Mouse (Mus musculus) limb, embryonic 15.5 days (tissue): ENCODE data around the gene Slc16a10. TPM values are rescaled to one million over a fixed set of nuclear protein-coding genes. Genes with fewer than 3 reads are reported as not detected.

Experiments used
- ATAC-seq: fragments of 200-750 bp; cut with Nextera tagmentation; 2 replicates; pipeline ENCODE4 v1.8.0; 2017; ENCODE audit warnings: low read depth, moderate TSS enrichment; ENCODE audit not compliant: insufficient number of reproducible peaks, low FRiP score, low TSS enrichment
- H3K27ac ChIP-seq: fragments of 300-500 bp; sonication (generic); 2 replicates; pipeline ENCODE4 v1.5.1; 2015; ENCODE audit warnings: moderate library complexity, mild to moderate bottlenecking, inconsistent platforms
- H3K27me3 ChIP-seq: fragments of 300-500 bp; sonication (generic); 2 replicates; pipeline ENCODE4 v1.6.1; 2015; ENCODE audit warnings: inconsistent platforms
- H3K36me3 ChIP-seq: fragments of 300-500 bp; sonication (generic); 2 replicates; pipeline ENCODE4 v1.6.1; 2015; ENCODE audit warnings: inconsistent platforms
- H3K4me1 ChIP-seq: fragments of 300-500 bp; sonication (generic); 2 replicates; pipeline ENCODE4 v1.6.1; 2015; ENCODE audit warnings: inconsistent platforms
- H3K4me2 ChIP-seq: fragments of 300-500 bp; sonication (generic); 2 replicates; pipeline ENCODE4 v1.6.1; 2015; ENCODE audit warnings: mild to moderate bottlenecking, inconsistent platforms
- H3K4me3 ChIP-seq: fragments of 300-500 bp; sonication (generic); 2 replicates; pipeline ENCODE4 v1.5.1; 2015; ENCODE audit warnings: mild to moderate bottlenecking, inconsistent platforms
- H3K9ac ChIP-seq: fragments of 300-500 bp; sonication (generic); 2 replicates; pipeline ENCODE4 v1.6.1; 2015; ENCODE audit warnings: inconsistent platforms
- H3K9me3 ChIP-seq: fragments of 300-500 bp; sonication (generic); 2 replicates; pipeline ENCODE4 v1.6.1; 2016; ENCODE audit warnings: inconsistent platforms
- WGBS: fragments of 180-500 bp; shearing (Covaris S2); methylation state at CpG from one replicate; pipeline ENCODE4 v1.1.7; 2015; 5-methylcytosine and 5-hydroxymethylcytosine counted together
- polyA plus RNA-seq: library from polyadenylated mRNA; unstranded; fragments of >200 nt; fragmentation: Nextera tagmentation; extraction: Ambion mirVana; gene quantifications from 2 replicates; pipeline ENCODE4 v1.2.1, GENCODE M21; 2015

Gene Slc16a10
- polyA plus RNA-seq, 1 experiment from 2014 or later, result 7.3 TPM

DNA sequence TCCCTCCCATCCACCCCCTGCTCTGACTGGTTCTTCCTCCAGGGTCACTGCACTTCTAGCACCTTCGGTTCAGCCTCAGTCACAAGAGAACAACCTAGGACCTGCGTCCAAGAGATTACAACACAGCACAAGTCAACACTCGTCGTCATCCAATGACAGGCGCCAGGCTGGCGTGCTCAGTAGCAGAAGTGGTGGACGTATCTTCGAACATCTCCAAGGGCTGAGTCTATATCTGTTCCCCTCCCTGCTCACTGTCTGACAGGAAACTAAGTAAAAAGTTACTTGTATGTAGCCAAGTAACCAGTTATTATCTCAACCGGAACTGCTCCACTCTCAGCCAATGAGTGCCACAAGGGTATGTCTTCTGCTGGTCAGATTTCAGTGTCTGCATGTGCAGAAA is 16.9 kb downstream of the Slc16a10 start:
- Histone ChIP-seq H3K9ac (no peak overlapping the region), H3K27me3 (no peaks in the 10 kb centered on the region), H3K4me2 (no peak overlapping the region), H3K4me3 (no peak overlapping the region), H3K36me3 (no peaks in the 10 kb centered on the region), H3K27ac (no peak overlapping the region), H3K4me1 (no peaks in the 10 kb centered on the region), H3K9me3 (no peaks in the 10 kb centered on the region)
- 82% methylated on average over 9 of the region's 9 CpGs for WGBS
- ATAC-seq, result no peak

DNA sequence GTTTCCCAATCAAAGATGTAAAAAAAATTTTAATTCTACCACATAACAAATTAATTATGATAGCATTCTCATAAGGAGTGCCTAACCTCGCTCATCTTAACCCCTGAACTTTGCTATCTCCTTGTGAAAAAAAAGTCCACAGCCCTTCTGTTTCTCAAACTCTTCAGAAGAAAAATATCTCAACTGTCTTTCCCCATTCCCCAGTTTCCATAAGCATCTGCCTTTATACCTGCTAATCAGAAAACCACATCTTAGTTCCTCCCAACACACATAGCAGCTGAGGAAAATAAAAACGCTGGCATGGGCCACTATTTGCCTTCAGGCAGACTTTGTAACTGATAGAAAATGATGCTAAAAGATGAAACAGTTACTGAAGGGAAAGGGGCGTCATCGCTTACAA is 17.5 kb downstream of the Slc16a10 start:
- no peak overlapping the region for H3K4me2 ChIP-seq
- no peaks in the 10 kb centered on the region for H3K36me3 ChIP-seq
- WGBS, result 68% methylated on average over 4 of the region's 4 CpGs
- no peak for ATAC-seq
- H3K4me1 ChIP-seq, result no peaks in the 10 kb centered on the region
- no peaks in the 10 kb centered on the region for H3K27me3 ChIP-seq
- no peak overlapping the region for H3K27ac ChIP-seq
- H3K9me3 ChIP-seq, result no peaks in the 10 kb centered on the region
- no peak overlapping the region for H3K4me3 ChIP-seq
- H3K9ac ChIP-seq, result no peak overlapping the region

GRCm38 (mm10) chr10:40124096-40124495 is 18.0 kb downstream of the Slc16a10 start:
- H3K27ac ChIP-seq, result no peak overlapping the region
- H3K36me3 ChIP-seq, result no peaks in the 10 kb centered on the region
- H3K27me3 ChIP-seq, result no peaks in the 10 kb centered on the region
- no peak overlapping the region for H3K4me3 ChIP-seq
- no peak overlapping the region for H3K9ac ChIP-seq
- ATAC-seq, result no peak
- H3K4me1 ChIP-seq, result no peaks in the 10 kb centered on the region
- no peak overlapping the region for H3K4me2 ChIP-seq
- 86% methylated on average over 2 of the region's 2 CpGs for WGBS
- H3K9me3 ChIP-seq, result no peaks in the 10 kb centered on the region

DNA sequence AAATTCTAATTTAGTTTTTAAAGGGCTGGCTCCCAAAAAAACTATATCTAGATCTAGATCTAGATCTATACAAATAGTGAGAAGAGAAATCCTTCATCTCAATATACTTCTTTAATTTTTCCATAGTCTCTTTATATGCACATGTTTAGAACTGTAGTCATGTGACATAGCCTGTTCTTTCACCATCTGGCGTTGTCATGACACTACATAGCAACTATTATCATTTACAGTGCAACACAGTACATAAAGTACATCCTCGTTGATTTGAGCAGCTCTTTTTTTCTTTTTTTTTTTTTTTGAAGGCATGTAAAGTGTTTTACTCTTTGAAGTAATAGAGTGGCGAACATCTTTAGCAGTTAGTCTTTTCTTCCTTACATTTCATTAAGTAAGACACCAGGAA is 22.6 kb downstream of the Slc16a10 start:
- Histone ChIP-seq H3K9me3 (no peaks in the 10 kb centered on the region), H3K4me2 (no peak overlapping the region), H3K27me3 (no peaks in the 10 kb centered on the region), H3K4me1 (no peaks in the 10 kb centered on the region), H3K27ac (no peak overlapping the region), H3K36me3 (no peaks in the 10 kb centered on the region), H3K4me3 (no peak overlapping the region), H3K9ac (no peak overlapping the region)
- ATAC-seq, result no peak
- 76% methylated on average over 3 of the region's 3 CpGs for WGBS

- no peak for ATAC-seq
- H3K4me1 ChIP-seq, result no peaks in the 10 kb centered on the region
- no peaks in the 10 kb centered on the region for H3K36me3 ChIP-seq
- H3K27ac ChIP-seq, result no peak overlapping the region
- WGBS, result 80% methylated on average over 5 of the region's 5 CpGs
- no peaks in the 10 kb centered on the region for H3K9me3 ChIP-seq
- H3K4me2 ChIP-seq, result no peak overlapping the region
- no peaks in the 10 kb centered on the region for H3K27me3 ChIP-seq
- H3K9ac ChIP-seq, result no peak overlapping the region
- no peak overlapping the region for H3K4me3 ChIP-seq
Observed at GRCm38 (mm10) chr10:40118743-40119387, 23.2 kb downstream of the Slc16a10 start.

DNA sequence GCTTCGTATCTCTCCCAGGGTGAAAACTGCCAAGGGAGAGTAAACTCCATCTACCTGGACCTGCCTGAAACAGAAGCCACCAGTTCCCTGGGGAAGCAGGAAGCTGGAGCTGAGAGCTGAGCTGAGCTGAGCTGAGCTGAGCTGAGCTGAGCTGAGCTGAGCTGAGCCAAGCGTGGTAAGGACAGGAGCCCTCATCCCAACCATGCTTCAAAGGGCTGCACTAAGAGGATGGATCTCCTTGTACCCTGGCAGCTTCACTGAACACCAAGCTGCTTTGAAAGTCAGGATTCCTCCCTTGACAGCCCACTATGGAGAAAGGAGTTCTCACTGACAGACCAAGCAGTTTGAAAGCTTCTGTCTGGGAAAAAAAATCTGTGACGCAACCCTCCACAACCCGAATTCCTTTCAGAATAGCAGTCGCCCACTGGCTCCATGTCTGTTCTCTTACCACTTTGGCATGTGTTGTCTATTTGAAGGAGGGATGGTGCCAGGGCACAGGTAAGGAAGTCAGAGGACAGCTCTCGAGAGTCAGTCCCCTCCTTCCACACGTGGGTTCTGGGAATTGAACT is 28.5 kb downstream of the Slc16a10 start:
- Histone ChIP-seq H3K9ac (no peak overlapping the region), H3K4me3 (no peak overlapping the region), H3K27me3 (no peaks in the 10 kb centered on the region), H3K9me3 (no peaks in the 10 kb centered on the region), H3K27ac (no peak overlapping the region), H3K4me1 (no peaks in the 10 kb centered on the region), H3K4me2 (no peak overlapping the region), H3K36me3 (no peaks in the 10 kb centered on the region)
- WGBS, result 74% methylated on average over 7 of the region's 7 CpGs
- ATAC-seq, result no peak

GRCm38 (mm10) chr10:40112256-40112655 is 29.8 kb downstream of the Slc16a10 start:
- 89% methylated on average over 10 of the region's 10 CpGs for WGBS
- Histone ChIP-seq H3K27ac (no peak overlapping the region), H3K4me2 (no peak overlapping the region), H3K36me3 (no peaks in the 10 kb centered on the region), H3K4me1 (no peaks in the 10 kb centered on the region), H3K9me3 (no peaks in the 10 kb centered on the region), H3K4me3 (no peak overlapping the region), H3K27me3 (no peaks in the 10 kb centered on the region), H3K9ac (no peak overlapping the region)
- no peak for ATAC-seq

- ATAC-seq, result no peak
Observed at GRCm38 (mm10) chr10:40109520-40109919, 32.5 kb downstream of the Slc16a10 start.

DNA sequence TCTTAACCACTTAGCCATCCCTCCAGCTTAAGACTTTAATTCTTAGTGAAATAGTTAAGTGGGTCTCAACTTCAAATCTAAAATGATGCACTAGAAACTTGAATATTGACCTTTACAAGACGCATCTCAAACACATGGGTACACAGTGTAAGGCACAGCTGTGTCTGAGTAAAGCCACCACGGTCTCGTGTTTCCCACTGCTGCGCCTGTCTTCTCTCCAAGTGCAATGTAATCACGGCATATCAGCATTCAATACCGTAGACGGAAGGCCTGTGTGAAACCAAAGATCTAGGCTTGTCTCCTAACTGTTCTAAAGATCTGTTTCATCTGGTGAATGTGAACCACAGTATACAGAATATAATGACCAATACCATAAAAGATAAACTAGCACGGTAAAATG is 33.1 kb downstream of the Slc16a10 start:
- no peak for ATAC-seq
- H3K9me3 ChIP-seq, result no peaks in the 10 kb centered on the region
- WGBS, result 80% methylated on average over 8 of the region's 8 CpGs
- H3K4me2 ChIP-seq, result no peak overlapping the region
- H3K4me1 ChIP-seq, result no peaks in the 10 kb centered on the region
- H3K9ac ChIP-seq, result no peak overlapping the region
- no peak overlapping the region for H3K27ac ChIP-seq
- no peaks in the 10 kb centered on the region for H3K36me3 ChIP-seq
- no peaks in the 10 kb centered on the region for H3K27me3 ChIP-seq
- H3K4me3 ChIP-seq, result no peak overlapping the region

More at GRCm38 (mm10) chr10:40109520-40109919, 32.5 kb downstream of the Slc16a10 start:
- Histone ChIP-seq H3K9ac (no peak overlapping the region), H3K4me1 (no peaks in the 10 kb centered on the region), H3K27ac (no peak overlapping the region), H3K36me3 (no peaks in the 10 kb centered on the region), H3K27me3 (no peaks in the 10 kb centered on the region), H3K9me3 (no peaks in the 10 kb centered on the region), H3K4me2 (no peak overlapping the region), H3K4me3 (no peak overlapping the region)
- WGBS, result 84% methylated on average over 5 of the region's 5 CpGs

DNA sequence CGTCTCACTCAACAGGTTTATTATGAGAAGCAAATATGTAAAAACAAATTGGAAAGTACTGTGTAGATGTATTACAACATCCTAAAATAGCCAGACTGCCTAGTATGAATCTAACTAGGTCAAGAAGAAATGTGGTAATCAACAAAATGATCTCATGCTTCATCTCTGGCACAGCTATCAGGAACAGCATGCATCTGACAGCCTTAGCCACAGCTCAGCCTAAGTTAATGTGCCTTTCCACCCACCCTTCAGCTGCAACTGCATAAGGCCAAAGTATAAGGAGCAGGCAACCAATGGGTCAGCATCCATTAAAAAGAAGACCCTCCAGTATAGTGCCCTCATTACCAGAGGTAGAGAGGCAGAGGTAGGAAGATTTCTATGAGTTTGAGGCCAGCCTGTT is 34.1 kb downstream of the Slc16a10 start:
- Histone ChIP-seq H3K27me3 (no peaks in the 10 kb centered on the region), H3K36me3 (no peaks in the 10 kb centered on the region), H3K9ac (no peak overlapping the region), H3K27ac (no peak overlapping the region), H3K4me3 (no peak overlapping the region), H3K4me1 (0 out of 2 replicates have a peak, but pooled peaks cover 3% of the 10 kb centered on the region), H3K9me3 (no peaks in the 10 kb centered on the region), H3K4me2 (no peak overlapping the region)
- 51% methylated on average over 1 of the region's 1 CpGs for WGBS
- ATAC-seq, result no peak

- H3K4me3 ChIP-seq, result no peak overlapping the region
- ATAC-seq, result no peak
- H3K4me1 ChIP-seq, result 0 out of 2 replicates have a peak, but pooled peaks cover 5% of the 10 kb centered on the region
- H3K36me3 ChIP-seq, result no peaks in the 10 kb centered on the region
- H3K27me3 ChIP-seq, result no peaks in the 10 kb centered on the region
- H3K4me2 ChIP-seq, result no peak overlapping the region
- WGBS, result 70% methylated on average over 1 of the region's 1 CpGs
- H3K9ac ChIP-seq, result no peak overlapping the region
- H3K9me3 ChIP-seq, result no peaks in the 10 kb centered on the region
- H3K27ac ChIP-seq, result no peak overlapping the region
Observed at GRCm38 (mm10) chr10:40105174-40105573, 36.9 kb downstream of the Slc16a10 start.

GRCm38 (mm10) chr10:40103790-40104189 is 38.3 kb downstream of the Slc16a10 start:
- Histone ChIP-seq H3K27me3 (no peaks in the 10 kb centered on the region), H3K9me3 (no peaks in the 10 kb centered on the region), H3K27ac (no peak overlapping the region), H3K4me3 (no peak overlapping the region), H3K36me3 (no peaks in the 10 kb centered on the region), H3K4me1 (0 out of 2 replicates have a peak, but pooled peaks cover 5% of the 10 kb centered on the region), H3K9ac (no peak overlapping the region), H3K4me2 (no peak overlapping the region)
- ATAC-seq, result peak; percentile 74; the same call in 1 of the 2 replicates
- WGBS, result 39% methylated on average over 5 of the region's 5 CpGs
